Mouse (Mus musculus) layer of hippocampus, adult 8-10 months (tissue): ENCODE results near the gene Krt33a. TPM values are rescaled to one million over a fixed set of nuclear protein-coding genes. Genes with fewer than 3 reads are reported as not detected.
A peak's percentile ranks its signal among the peaks of the same experiment; 100 is the strongest.

Source experiments
- DNase-seq, 2 experiments: peaks; one replicate each; pipeline ENCODE4 v3.0.0; 2022; ENCODE audit warnings: low spot score in 2 of 2
- total RNA-seq, 4 experiments: library from RNA; stranded (reverse); gene quantifications; 2 replicates each; pipeline ENCODE4 v1.2.4; 2022

Gene Krt33a
- total RNA-seq, 4 experiments from 2014 or later, result not detected

GRCm38 (mm10) chr11:99986180-99986647, 29.8 kb downstream of the Krt33a start, which contains the start of gene Krtap16-1:
Krtap16-1 (minus strand) TSS chr11:99986597.
- DNase-seq, result no peak

- DNase-seq, result peak; percentile 47 to 49
Observed at GRCm38 (mm10) chr11:99985291-99986092, 30.5 kb downstream of the Krt33a start.

- no peak for DNase-seq
Observed at GRCm38 (mm10) chr11:99983442-99983841, 32.6 kb downstream of the Krt33a start.

- no peak for DNase-seq
Observed at GRCm38 (mm10) chr11:99982731-99983130, 33.3 kb downstream of the Krt33a start.

- DNase-seq, result no peak
Observed at GRCm38 (mm10) chr11:99978953-99979352, 37.1 kb downstream of the Krt33a start, which contains the start of gene Krtap29-1. Krtap29-1 (minus strand) TSS chr11:99979053.

GRCm38 (mm10) chr11:99965961-99966360, 50.1 kb downstream of the Krt33a start:
- no peak for DNase-seq

- DNase-seq, result no peak
Observed at GRCm38 (mm10) chr11:99964213-99964612, 51.8 kb downstream of the Krt33a start.

Other genes with a start within 250 kb of the Krt33a start
- not detected for gene Gm11595, start 243.3 kb downstream of the Krt33a start, total RNA-seq
- not detected for gene Krtap4-8, start 235.5 kb downstream of the Krt33a start, total RNA-seq
- gene Krtap4-9, start 231.0 kb downstream of the Krt33a start, total RNA-seq, result not detected
- gene Gm11596, start 222.7 kb downstream of the Krt33a start, total RNA-seq, result not detected
- not detected for gene Gm11569, start 217.3 kb downstream of the Krt33a start, total RNA-seq
- not detected for gene Gm11554, start 211.8 kb downstream of the Krt33a start, total RNA-seq
- not detected for gene Krtap4-13, start 206.3 kb downstream of the Krt33a start, total RNA-seq
- not detected for gene Gm11564, start 200.5 kb downstream of the Krt33a start, total RNA-seq
- gene 2300003K06Rik, start 178.1 kb downstream of the Krt33a start, total RNA-seq, result not detected
- not detected for gene Krtap4-16, start 164.6 kb downstream of the Krt33a start, total RNA-seq
- gene Gm11568, start 158.3 kb downstream of the Krt33a start, total RNA-seq, result not detected
- gene Gm11559, start 151.7 kb downstream of the Krt33a start, total RNA-seq, result not detected
- gene Krtap9-1, start 142.8 kb downstream of the Krt33a start, total RNA-seq, result not detected
- gene Gm11567, start 137.0 kb downstream of the Krt33a start, total RNA-seq, result not detected
- gene Krtap31-1, start 108.3 kb downstream of the Krt33a start, total RNA-seq, result not detected
- not detected for gene Gm11565, start 101.5 kb downstream of the Krt33a start, total RNA-seq
- gene Krtap31-2, start 79.9 kb downstream of the Krt33a start, total RNA-seq, result not detected
- not detected for gene Krtap9-5, start 67.7 kb downstream of the Krt33a start, total RNA-seq
- gene Krtap29-1, start 37.2 kb downstream of the Krt33a start, total RNA-seq, result not detected
- not detected for gene Krtap16-1, start 29.6 kb downstream of the Krt33a start, total RNA-seq
- gene Krtap17-1, start 22.2 kb downstream of the Krt33a start, total RNA-seq, result not detected
- gene Krt33b, start 13.7 kb upstream of the Krt33a start, total RNA-seq, result not detected
- not detected for gene Krt34, start 25.3 kb upstream of the Krt33a start, total RNA-seq
- gene Krt31, start 34.3 kb upstream of the Krt33a start, total RNA-seq, result not detected
- not detected for gene Krt32, start 72.0 kb upstream of the Krt33a start, total RNA-seq
- not detected for gene Krt35, start 80.0 kb upstream of the Krt33a start, total RNA-seq
- gene Krt36, start 89.4 kb upstream of the Krt33a start, total RNA-seq, result not detected
- gene Krt13, start 105.4 kb upstream of the Krt33a start, total RNA-seq, result not detected
- 1 to 10 TPM in 1 of 4 experiments, under 1 TPM in 2, not detected in 1; 0.29 to 1.4 (median 0.60) TPM for gene Krt15, start 119.7 kb upstream of the Krt33a start, total RNA-seq
- under 1 TPM in 3 of 4 experiments, not detected in 1; 0.22 to 0.59 (median 0.43) TPM for gene Krt19, start 132.5 kb upstream of the Krt33a start, total RNA-seq
- gene Krt9, start 177.0 kb upstream of the Krt33a start, total RNA-seq, result 1 to 10 TPM; 3.4 to 5.7 (median 3.8) TPM
- not detected for gene Krt14, start 191.3 kb upstream of the Krt33a start, total RNA-seq
- gene Krt16, start 232.7 kb upstream of the Krt33a start, total RNA-seq, result not detected
- not detected for gene Krt17, start 244.8 kb upstream of the Krt33a start, total RNA-seq